Mouse (Mus musculus) hindbrain, postnatal 0 days (tissue): ENCODE results near the gene Pdrg1. TPM values are rescaled to one million over a fixed set of nuclear protein-coding genes. Genes with fewer than 3 reads are reported as not detected.
A peak's percentile ranks its signal among the peaks of the same experiment; 100 is the strongest.

Experiments used
- ATAC-seq: fragments of 200-750 bp; cut with Nextera tagmentation; 2 replicates; pipeline ENCODE4 v1.8.0; 2017; ENCODE audit warnings: mild to moderate bottlenecking, moderate TSS enrichment, moderate library complexity
- DNase-seq: peaks from one replicate; pipeline ENCODE4 v3.0.0-alpha.2; 2015; ENCODE audit warnings: low spot score
- H3K27ac ChIP-seq: fragments of 300-500 bp; sonication (generic); 2 replicates; pipeline ENCODE4 v1.5.1; 2014; ENCODE audit warnings: mild to moderate bottlenecking
- H3K27me3 ChIP-seq: fragments of 300-500 bp; sonication (generic); 2 replicates; pipeline ENCODE4 v1.6.1; 2014; ENCODE audit warnings: low read length, mixed read lengths; ENCODE audit not compliant: insufficient read depth
- H3K36me3 ChIP-seq: fragments of 300-500 bp; sonication (generic); 2 replicates; pipeline ENCODE4 v1.6.1; 2014; ENCODE audit warnings: low read length, mixed read lengths; ENCODE audit not compliant: insufficient read depth
- H3K4me1 ChIP-seq: fragments of 300-500 bp; sonication (generic); 2 replicates; pipeline ENCODE4 v1.6.1; 2014; ENCODE audit warnings: antibody characterized with exemption, low read length, mixed read lengths; ENCODE audit not compliant: insufficient read depth
- H3K4me2 ChIP-seq: fragments of 300-500 bp; sonication (generic); 2 replicates; pipeline ENCODE4 v1.6.1; 2014; ENCODE audit warnings: low read depth, mild to moderate bottlenecking, low read length, moderate library complexity, mixed read lengths
- H3K4me3 ChIP-seq: fragments of 300-500 bp; sonication (generic); 2 replicates; pipeline ENCODE4 v1.5.1; 2014; ENCODE audit warnings: low read length
- H3K9ac ChIP-seq: fragments of 300-500 bp; sonication (generic); replicated peaks from 2 replicates; pipeline ENCODE4 v1.6.1; 2014; ENCODE audit warnings: mild to moderate bottlenecking, low read length, moderate library complexity, mixed read lengths
- H3K9me3 ChIP-seq: fragments of 300-500 bp; sonication (generic); 2 replicates; pipeline ENCODE4 v1.6.1; 2016; ENCODE audit warnings: low read length, mixed read lengths
- CTCF ChIP-seq: IDR thresholded peaks from 2 replicates; pipeline ENCODE4 v1.5.1; 2016; ENCODE audit warnings: antibody characterized with exemption, control low read depth, low read depth
- WGBS: fragments of 180-500 bp; shearing (Covaris S2); extraction: QIAGEN DNeasy Blood & Tissue Kit; methylation state at CpG from one replicate; pipeline ENCODE4 v1.1.7; 2014; 5-methylcytosine and 5-hydroxymethylcytosine counted together
- polyA plus RNA-seq: library from polyadenylated mRNA; unstranded; fragments of >200 nt; fragmentation: Nextera tagmentation; extraction: Ambion mirVana; gene quantifications from 2 replicates; pipeline ENCODE4 v1.2.1, GENCODE M21; 2015
- total RNA-seq: library from RNA; depleted of rRNA; stranded (reverse); fragments of >200 nt; gene quantifications from 2 replicates; pipeline ENCODE4 v1.2.3, GENCODE M21; 2014

The Pdrg1 gene
- total and polyA plus RNA-seq, 2 experiments from 2014 or later: 45.3 to 221 TPM

DNA sequence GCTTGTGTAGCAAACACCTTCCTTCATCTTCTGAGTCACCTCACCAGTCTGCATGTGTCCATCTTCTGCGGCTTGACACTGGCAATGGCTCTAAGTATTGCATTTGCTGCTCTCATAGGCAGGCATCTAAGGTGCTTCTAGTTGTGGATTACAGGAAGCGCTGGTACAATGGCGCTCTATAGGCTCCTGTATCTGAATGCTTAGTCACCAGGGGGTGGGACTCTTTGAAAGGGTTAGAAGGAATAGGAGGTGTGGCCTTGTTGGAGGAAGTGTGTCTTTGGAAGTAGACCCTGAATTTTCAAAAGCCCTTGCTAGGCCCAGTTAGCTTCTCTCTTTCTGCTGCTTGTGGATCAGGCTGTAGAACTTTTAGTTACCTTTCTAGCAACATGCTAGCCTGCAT, 5.9 kb upstream of the Pdrg1 start:
- Histone ChIP-seq H3K4me3 (no peak overlapping the region), H3K9me3 (no peaks in the 10 kb centered on the region), H3K9ac (no peak overlapping the region), H3K4me1 (no peaks in the 10 kb centered on the region), H3K27me3 (no peaks in the 10 kb centered on the region), H3K36me3 (no peaks in the 10 kb centered on the region), H3K27ac (no peak overlapping the region), H3K4me2 (no peak overlapping the region)
- WGBS: 65% methylated on average over 3 of the region's 3 CpGs
- ATAC-seq: no peak
- no peak for TF ChIP-seq CTCF
- DNase-seq: no peak

- ATAC-seq (no peak), DNase-seq (no peak)
- Histone ChIP-seq H3K4me3 (no peak overlapping the region), H3K9ac (no peak overlapping the region), H3K4me1 (no peaks in the 10 kb centered on the region), H3K4me2 (no peak overlapping the region), H3K9me3 (no peaks in the 10 kb centered on the region), H3K27me3 (no peaks in the 10 kb centered on the region), H3K27ac (no peak overlapping the region), H3K36me3 (no peaks in the 10 kb centered on the region)
- no peak for TF ChIP-seq CTCF
- 66% methylated on average over 3 of the region's 3 CpGs for WGBS
Observed at GRCm38 (mm10) chr2:153019355-153019754, 4.1 kb upstream of the Pdrg1 start.

DNA sequence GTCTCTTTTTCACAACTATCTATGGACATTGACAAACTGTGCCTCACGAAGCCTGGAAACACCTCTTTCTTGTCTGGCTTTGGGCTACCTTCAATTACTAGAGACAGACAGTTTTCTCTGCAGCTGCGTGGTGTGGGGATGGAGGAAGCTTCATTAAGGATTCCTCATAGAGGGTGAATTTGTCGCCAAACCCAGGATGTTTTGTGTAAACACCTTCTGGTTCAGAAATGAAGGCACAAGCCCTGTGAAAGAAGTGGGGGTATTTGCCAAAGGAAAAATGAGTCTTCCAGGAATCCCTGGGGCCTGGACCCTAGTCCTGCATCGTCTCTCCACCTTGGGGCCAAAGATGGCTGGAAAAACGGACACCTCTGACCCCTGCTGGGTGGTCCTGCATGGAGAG, 1.6 kb upstream of the Pdrg1 start:
- H3K4me3 ChIP-seq: no peak overlapping the region
- H3K36me3 ChIP-seq: peaks cover 5% of the 10 kb centered on the region; the same call in 1 of the 2 replicates
- H3K27ac ChIP-seq: no peak overlapping the region
- ATAC-seq (no peak), DNase-seq (no peak)
- no peaks in the 10 kb centered on the region for H3K9me3 ChIP-seq
- WGBS: 43% methylated on average over 5 of the region's 5 CpGs
- H3K9ac ChIP-seq: no peak overlapping the region
- H3K27me3 ChIP-seq: no peaks in the 10 kb centered on the region
- no peak overlapping the region for H3K4me2 ChIP-seq
- TF ChIP-seq CTCF: no peak
- H3K4me1 ChIP-seq: no peaks in the 10 kb centered on the region

GRCm38 (mm10) chr2:153015804-153016203, 577 bp upstream of the Pdrg1 start:
- Histone ChIP-seq H3K36me3 (peaks cover 6% of the 10 kb centered on the region; the same call in 1 of the 2 replicates), H3K9me3 (no peaks in the 10 kb centered on the region), H3K9ac (no peak overlapping the region), H3K27me3 (no peaks in the 10 kb centered on the region), H3K27ac (peak overlapping the region; percentile 22; the same call in 1 of the 2 replicates), H3K4me3 (no peak overlapping the region; the same call in 1 of the 2 replicates), H3K4me1 (no peaks in the 10 kb centered on the region), H3K4me2 (peak overlapping the region; percentile 92)
- DNase-seq (peak; percentile 81), ATAC-seq (0 out of 2 replicates have a peak, but pooled peaks have one; percentile 42)
- 21% methylated on average over 8 of the region's 8 CpGs for WGBS
- TF ChIP-seq CTCF: no peak

- ATAC-seq (no peak), DNase-seq (no peak)
- Histone ChIP-seq H3K9me3 (no peaks in the 10 kb centered on the region), H3K9ac (peak overlapping the region; percentile 64), H3K27me3 (no peaks in the 10 kb centered on the region), H3K36me3 (peaks cover 23% of the 10 kb centered on the region), H3K4me3 (peak overlapping the region; percentile 71), H3K27ac (no peak overlapping the region), H3K4me2 (peak overlapping the region; percentile 92), H3K4me1 (no peaks in the 10 kb centered on the region)
- WGBS: 87% methylated on average over 11 of the region's 11 CpGs
- no peak for TF ChIP-seq CTCF
Observed at GRCm38 (mm10) chr2:153013724-153014515, 1.3 kb downstream of the Pdrg1 start.

DNA sequence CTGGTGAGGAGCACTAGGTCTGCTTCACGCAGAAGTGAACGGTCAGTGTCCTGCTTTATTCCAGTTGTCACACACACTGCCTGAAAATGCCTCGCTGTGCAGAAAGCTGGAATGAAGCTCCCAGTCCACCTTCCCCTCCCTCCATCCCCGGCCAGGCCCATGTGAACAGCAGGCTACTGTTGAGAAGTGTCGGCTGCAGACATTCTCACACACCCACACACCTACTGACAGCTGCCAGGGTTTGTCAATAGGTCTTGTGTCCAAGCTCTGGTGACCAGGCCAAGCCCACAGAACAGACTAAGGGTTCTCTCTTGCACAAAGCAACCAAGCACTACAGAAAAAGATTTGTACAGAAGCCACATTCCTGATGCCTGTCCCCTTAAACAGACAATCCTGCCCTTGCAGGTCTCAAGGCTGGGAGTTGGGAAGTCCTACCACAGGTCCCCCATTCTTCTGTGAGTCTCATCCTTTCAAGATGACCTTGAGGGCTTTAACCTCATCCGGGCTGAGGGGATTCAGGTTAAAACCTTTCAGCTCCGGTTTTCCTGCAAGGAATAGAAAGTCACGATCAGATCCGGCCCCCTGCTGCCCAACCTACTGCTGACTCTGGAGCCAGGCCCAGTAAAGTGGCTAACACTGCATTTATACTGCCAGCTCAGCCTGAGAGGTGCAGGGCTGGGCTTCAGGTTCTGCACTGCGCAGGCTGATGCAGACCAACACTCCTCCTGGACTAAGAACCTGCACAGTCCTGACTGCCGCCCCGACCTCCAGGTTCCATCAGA, 5.8 kb downstream of the Pdrg1 start:
- TF ChIP-seq CTCF: no peak
- Histone ChIP-seq H3K4me2 (no peak overlapping the region), H3K4me3 (no peak overlapping the region), H3K9me3 (no peaks in the 10 kb centered on the region), H3K27ac (no peak overlapping the region), H3K36me3 (peaks cover 40% of the 10 kb centered on the region), H3K27me3 (no peaks in the 10 kb centered on the region), H3K9ac (no peak overlapping the region), H3K4me1 (no peaks in the 10 kb centered on the region)
- ATAC-seq (no peak), DNase-seq (no peak)
- 78% methylated on average over 12 of the region's 12 CpGs for WGBS
